Mouse (Mus musculus) neural tube, embryonic 11.5 days (tissue): ENCODE data around the gene Ifnar2. TPM values are rescaled to one million over a fixed set of nuclear protein-coding genes. Genes with fewer than 3 reads are reported as not detected.

Experiments used
- ATAC-seq: fragments of 200-750 bp; cut with Nextera tagmentation; 2 replicates; pipeline ENCODE4 v1.8.0; 2017; ENCODE audit warnings: moderate number of reproducible peaks, mild to moderate bottlenecking, moderate TSS enrichment, moderate library complexity; ENCODE audit not compliant: insufficient read depth, low FRiP score, low TSS enrichment
- DNase-seq: peaks from one replicate; pipeline ENCODE4 v3.0.0-alpha.2; 2015; ENCODE audit warnings: low spot score
- H3K27ac ChIP-seq: fragments of 300-500 bp; sonication (generic); 2 replicates; pipeline ENCODE4 v1.5.1; 2014; ENCODE audit warnings: low read depth, mild to moderate bottlenecking, low read length
- H3K27me3 ChIP-seq: fragments of 300-500 bp; sonication (generic); 2 replicates; pipeline ENCODE4 v1.6.1; 2014; ENCODE audit warnings: mild to moderate bottlenecking, low read length, mixed read lengths; ENCODE audit not compliant: control insufficient read depth, insufficient read depth
- H3K36me3 ChIP-seq: fragments of 300-500 bp; sonication (generic); 2 replicates; pipeline ENCODE4 v1.6.1; 2014; ENCODE audit warnings: mild to moderate bottlenecking, low read length, moderate library complexity, mixed read lengths; ENCODE audit not compliant: control insufficient read depth, insufficient read depth
- H3K4me1 ChIP-seq: fragments of 300-500 bp; sonication (generic); 2 replicates; pipeline ENCODE4 v1.6.1; 2014; ENCODE audit warnings: low read length, mixed read lengths; ENCODE audit not compliant: control insufficient read depth, insufficient read depth
- H3K4me2 ChIP-seq: fragments of 300-500 bp; sonication (generic); 2 replicates; pipeline ENCODE4 v1.6.1; 2014; ENCODE audit warnings: low read depth, mild to moderate bottlenecking, moderate library complexity
- H3K4me3 ChIP-seq: fragments of 300-500 bp; sonication (generic); 2 replicates; pipeline ENCODE4 v1.5.1; 2014; ENCODE audit warnings: low read depth, low read length
- H3K9ac ChIP-seq: fragments of 300-500 bp; sonication (generic); 2 replicates; pipeline ENCODE4 v1.6.1; 2014; ENCODE audit warnings: mild to moderate bottlenecking, low read length
- H3K9me3 ChIP-seq: fragments of 300-500 bp; sonication (generic); 2 replicates; pipeline ENCODE4 v1.6.1; 2016; ENCODE audit warnings: low read length; ENCODE audit not compliant: control insufficient read depth
- WGBS: fragments of 180-500 bp; shearing (Covaris S2); extraction: QIAGEN DNeasy Blood & Tissue Kit; methylation state at CpG from one replicate; pipeline ENCODE4 v1.1.7; 2014; 5-methylcytosine and 5-hydroxymethylcytosine counted together
- polyA plus RNA-seq: library from polyadenylated mRNA; unstranded; fragments of >200 nt; fragmentation: Nextera tagmentation; extraction: Ambion mirVana; gene quantifications from 2 replicates; pipeline ENCODE4 v1.2.1, GENCODE M21; 2014

Gene Ifnar2
- polyA plus RNA-seq, 1 experiment from 2014 or later, result 30.0 TPM

DNA sequence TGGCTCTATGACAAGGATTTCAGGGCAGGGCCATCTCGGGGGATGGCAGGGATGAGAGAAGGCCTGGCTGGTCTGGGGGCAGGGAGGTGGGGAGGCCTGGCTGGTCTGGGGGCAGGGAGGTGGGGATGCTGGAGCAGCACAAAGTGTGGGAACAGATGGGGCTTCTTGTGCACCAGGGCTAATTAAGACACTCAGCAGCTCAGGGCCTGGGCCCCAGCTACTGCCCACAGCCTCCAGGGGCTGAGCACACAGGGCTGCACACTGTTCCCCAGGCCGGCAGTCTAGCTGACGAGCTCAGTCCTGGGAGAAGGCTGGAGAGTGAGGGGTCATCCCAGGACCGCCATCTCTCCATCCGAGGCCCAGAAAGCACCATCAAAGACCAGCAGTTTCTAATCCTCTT, 35.1 kb upstream of the Ifnar2 start:
- ATAC-seq (no peak), DNase-seq (no peak)
- H3K27ac ChIP-seq, result no peak overlapping the region
- WGBS, result 58% methylated on average over 5 of the region's 5 CpGs
- no peak overlapping the region for H3K9ac ChIP-seq
- H3K4me2 ChIP-seq, result no peak overlapping the region
- peaks cover 2% of the 10 kb centered on the region; the same call in 1 of the 2 replicates for H3K27me3 ChIP-seq
- H3K9me3 ChIP-seq, result no peaks in the 10 kb centered on the region
- peaks cover 9% of the 10 kb centered on the region; the same call in 1 of the 2 replicates for H3K4me1 ChIP-seq
- H3K36me3 ChIP-seq, result no peaks in the 10 kb centered on the region
- no peak overlapping the region for H3K4me3 ChIP-seq

DNA sequence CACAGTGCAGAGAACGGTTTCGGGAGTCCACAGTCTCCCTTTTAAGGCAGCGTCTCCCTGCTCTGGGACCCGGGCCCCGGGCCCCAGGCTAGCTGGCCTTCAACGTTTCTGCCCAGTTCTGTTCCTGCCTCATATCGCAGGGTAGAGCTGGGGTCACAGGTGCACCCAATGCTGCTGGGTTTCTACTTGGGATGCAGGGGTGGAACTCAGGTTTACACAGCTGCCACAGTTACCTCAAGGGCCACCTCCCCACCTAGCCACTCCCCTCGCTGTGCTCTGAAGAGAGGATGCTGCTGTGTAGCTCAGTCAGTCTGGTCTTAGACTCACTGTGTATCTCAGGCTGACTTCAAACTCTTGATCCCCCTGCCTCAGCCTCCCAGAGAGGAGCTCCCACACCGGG, 26.1 kb upstream of the Ifnar2 start:
- Histone ChIP-seq H3K36me3 (no peaks in the 10 kb centered on the region), H3K9ac (no peak overlapping the region), H3K9me3 (no peaks in the 10 kb centered on the region), H3K4me2 (no peak overlapping the region), H3K4me3 (no peak overlapping the region), H3K4me1 (no peaks in the 10 kb centered on the region), H3K27ac (no peak overlapping the region), H3K27me3 (peaks cover 18% of the 10 kb centered on the region)
- WGBS, result 78% methylated on average over 9 of the region's 9 CpGs
- DNase-seq (no peak), ATAC-seq (no peak)

DNA sequence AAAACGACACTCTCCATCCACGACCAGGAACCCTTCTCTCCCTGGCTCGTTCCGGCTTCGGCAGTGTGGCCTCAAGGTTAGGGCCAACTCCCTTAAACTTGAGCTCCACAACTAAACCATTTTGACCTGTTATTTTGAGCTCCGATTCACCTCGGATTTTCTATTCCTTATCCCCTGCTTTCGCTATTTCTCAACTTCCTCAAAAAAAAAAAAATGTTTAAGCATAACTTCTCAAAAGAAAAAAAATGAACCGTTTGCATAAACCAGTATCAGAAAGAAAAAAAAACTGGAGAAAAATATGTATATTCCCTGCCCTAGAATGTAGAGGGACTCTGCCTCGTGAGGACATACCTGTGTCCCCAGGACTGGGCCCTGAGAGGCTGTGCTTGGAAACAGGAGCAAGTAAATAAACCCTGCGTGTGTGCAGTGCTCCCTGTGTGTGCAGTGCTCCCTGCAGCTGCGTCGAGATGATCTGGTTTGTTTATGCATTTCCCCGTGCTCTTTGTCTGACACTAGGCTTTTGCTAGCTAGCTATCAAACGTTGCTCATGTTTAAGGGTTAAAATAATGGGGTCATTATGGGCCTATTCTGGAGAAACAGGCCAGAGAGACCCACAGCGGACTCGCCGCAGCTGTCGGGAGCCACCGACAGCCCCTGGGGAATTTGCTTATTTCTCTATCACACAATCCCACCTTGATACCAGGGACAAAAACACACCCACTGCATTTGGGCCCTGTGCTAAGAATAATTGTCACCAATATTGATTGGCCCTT, 24.9 kb upstream of the Ifnar2 start:
- Histone ChIP-seq H3K4me2 (no peak overlapping the region), H3K27me3 (peaks cover 21% of the 10 kb centered on the region), H3K4me1 (no peaks in the 10 kb centered on the region), H3K36me3 (no peaks in the 10 kb centered on the region), H3K9me3 (no peaks in the 10 kb centered on the region), H3K9ac (no peak overlapping the region), H3K4me3 (no peak overlapping the region), H3K27ac (no peak overlapping the region)
- WGBS, result 70% methylated on average over 20 of the region's 20 CpGs
- ATAC-seq, result no peak
- DNase-seq, result peak; percentile 41

DNA sequence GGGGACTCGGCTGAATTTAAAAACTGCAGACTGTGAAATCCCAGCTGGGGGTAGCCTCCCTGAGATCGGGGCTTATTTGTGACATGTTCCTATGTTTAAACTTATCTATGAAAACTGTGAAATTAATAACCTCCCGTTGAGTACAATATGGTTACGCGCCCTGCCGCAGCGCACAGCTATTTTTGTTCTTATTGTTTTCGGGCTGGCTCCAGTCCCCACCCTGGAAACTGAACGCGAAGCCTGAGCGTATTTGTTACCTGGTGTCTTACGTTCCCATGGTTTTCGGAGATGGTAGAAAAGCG, 24.4 kb upstream of the Ifnar2 start:
- DNase-seq (no peak), ATAC-seq (no peak)
- WGBS, result 76% methylated on average over 14 of the region's 14 CpGs
- Histone ChIP-seq H3K4me3 (no peak overlapping the region), H3K36me3 (no peaks in the 10 kb centered on the region), H3K9me3 (no peaks in the 10 kb centered on the region), H3K27ac (no peak overlapping the region), H3K27me3 (peaks cover 21% of the 10 kb centered on the region), H3K4me2 (no peak overlapping the region), H3K9ac (no peak overlapping the region), H3K4me1 (no peaks in the 10 kb centered on the region)

DNA sequence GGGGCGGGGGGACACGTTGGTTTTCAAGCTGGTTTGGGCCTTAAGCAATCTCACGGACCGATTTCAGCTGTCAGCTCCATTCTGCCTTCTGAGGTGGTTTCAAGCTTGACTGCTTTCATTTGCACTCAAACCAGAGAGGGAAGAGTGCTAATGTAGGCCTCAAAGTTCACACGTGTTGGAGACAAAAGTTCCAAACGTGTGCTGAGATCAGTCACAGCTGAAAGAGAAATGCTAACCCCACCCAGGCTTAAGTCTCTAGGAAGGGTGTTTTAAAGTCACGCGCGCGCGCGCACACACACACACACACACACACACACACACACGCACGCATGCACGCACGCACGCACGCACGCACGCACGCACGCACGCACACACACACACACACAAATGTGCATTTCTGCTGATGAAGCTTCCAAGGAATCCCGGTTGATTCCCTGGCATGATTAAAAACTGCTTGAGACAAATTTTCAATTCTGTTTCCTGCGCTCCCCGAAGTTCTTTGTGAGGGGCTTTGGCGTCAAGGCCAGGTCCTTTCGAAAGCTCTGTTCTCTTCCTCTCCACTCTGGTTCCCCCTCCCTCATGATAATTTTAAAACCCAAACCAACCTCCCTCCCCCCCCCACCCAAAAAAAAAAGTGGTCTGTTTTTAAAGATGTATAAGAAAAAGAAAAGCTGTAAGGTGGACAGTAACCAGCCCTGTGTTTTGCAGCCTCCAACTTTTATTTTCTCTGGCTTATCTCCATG, 23.8 kb upstream of the Ifnar2 start:
- no peak for DNase-seq
- no peak overlapping the region for H3K27ac ChIP-seq
- H3K4me1 ChIP-seq, result no peaks in the 10 kb centered on the region
- 76% methylated on average over 28 of the region's 28 CpGs for WGBS
- no peaks in the 10 kb centered on the region for H3K9me3 ChIP-seq
- no peak overlapping the region for H3K4me3 ChIP-seq
- no peak for ATAC-seq
- no peaks in the 10 kb centered on the region for H3K36me3 ChIP-seq
- peaks cover 23% of the 10 kb centered on the region for H3K27me3 ChIP-seq
- no peak overlapping the region for H3K4me2 ChIP-seq
- no peak overlapping the region for H3K9ac ChIP-seq

DNA sequence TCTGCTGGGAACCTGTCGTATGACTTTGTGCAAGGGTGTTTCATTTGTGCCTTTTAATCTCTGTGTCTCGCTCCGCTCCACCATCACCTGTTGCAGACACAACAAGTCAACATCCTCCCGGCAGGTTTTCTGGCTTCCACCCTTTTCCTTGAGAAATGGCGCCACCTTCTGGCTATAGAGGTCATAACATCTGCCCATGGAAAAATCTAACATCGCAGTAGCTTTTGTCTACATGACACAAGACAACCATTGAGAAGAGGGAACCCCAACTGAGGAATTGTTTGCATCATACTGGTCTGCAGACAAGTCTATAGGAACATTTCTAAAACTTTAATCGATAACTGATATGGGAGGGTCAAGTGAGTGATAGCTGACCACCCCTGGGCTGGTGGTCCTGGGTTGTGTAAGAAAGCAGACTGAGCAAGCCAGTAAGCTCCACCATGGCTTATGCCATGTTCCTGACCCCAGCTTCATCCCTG, 20.5 kb upstream of the Ifnar2 start:
- no peaks in the 10 kb centered on the region for H3K9me3 ChIP-seq
- H3K9ac ChIP-seq, result no peak overlapping the region
- H3K4me3 ChIP-seq, result no peak overlapping the region
- no peak overlapping the region for H3K27ac ChIP-seq
- no peak overlapping the region for H3K4me2 ChIP-seq
- no peaks in the 10 kb centered on the region for H3K36me3 ChIP-seq
- peak; percentile 23; the same call in 1 of the 2 replicates for ATAC-seq
- DNase-seq, result peak; percentile 75
- peaks cover 21% of the 10 kb centered on the region for H3K27me3 ChIP-seq
- H3K4me1 ChIP-seq, result no peaks in the 10 kb centered on the region
- 4% methylated on average over 7 of the region's 7 CpGs for WGBS

DNA sequence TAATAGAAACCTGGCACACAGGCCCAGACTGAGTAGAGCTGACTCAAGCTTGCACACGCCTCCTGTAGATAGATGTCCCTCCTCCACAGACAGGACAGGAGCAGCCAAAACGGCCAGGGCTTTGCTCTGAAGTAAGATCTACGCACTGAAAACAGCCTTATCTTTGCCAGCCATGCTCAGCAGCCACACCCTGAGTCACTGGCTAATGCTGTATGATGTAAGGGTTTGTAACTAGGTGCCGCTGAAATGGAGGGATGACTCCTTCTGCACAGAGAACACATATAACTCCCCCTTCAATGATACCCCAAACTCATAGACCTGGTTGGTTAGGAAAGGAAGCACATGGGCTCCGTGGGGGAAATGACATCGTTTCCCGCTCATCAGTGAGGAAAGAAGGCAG, 19.8 kb upstream of the Ifnar2 start:
- Histone ChIP-seq H3K9ac (no peak overlapping the region), H3K27ac (no peak overlapping the region), H3K9me3 (no peaks in the 10 kb centered on the region), H3K36me3 (no peaks in the 10 kb centered on the region), H3K4me1 (no peaks in the 10 kb centered on the region), H3K4me3 (no peak overlapping the region), H3K4me2 (no peak overlapping the region), H3K27me3 (peaks cover 21% of the 10 kb centered on the region)
- ATAC-seq (no peak), DNase-seq (no peak)
- WGBS, result 77% methylated on average over 7 of the region's 7 CpGs

DNA sequence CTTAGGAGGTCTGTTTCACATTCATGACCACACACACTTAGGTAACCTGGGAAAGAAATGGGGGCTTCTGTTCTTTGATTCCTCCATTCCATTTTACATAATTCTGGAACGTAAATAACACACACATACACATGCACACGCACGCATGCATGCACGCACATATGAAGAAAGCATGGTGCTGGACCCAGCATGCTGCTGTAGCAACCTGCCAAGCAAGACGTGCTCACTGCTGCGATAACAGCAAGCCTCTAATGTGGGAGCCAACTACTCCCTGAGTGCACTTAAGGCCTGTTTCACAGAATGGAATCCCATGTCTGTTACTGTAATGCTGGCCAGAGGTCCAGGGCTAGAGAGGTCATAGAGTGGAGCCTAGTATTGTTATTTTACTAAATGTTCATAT, 19.4 kb upstream of the Ifnar2 start:
- no peaks in the 10 kb centered on the region for H3K4me1 ChIP-seq
- ATAC-seq, result no peak
- H3K9me3 ChIP-seq, result no peaks in the 10 kb centered on the region
- H3K27me3 ChIP-seq, result peaks cover 23% of the 10 kb centered on the region
- no peak overlapping the region for H3K4me2 ChIP-seq
- no peak overlapping the region for H3K27ac ChIP-seq
- no peak overlapping the region for H3K9ac ChIP-seq
- DNase-seq, result no peak
- 87% methylated on average over 6 of the region's 6 CpGs for WGBS
- no peaks in the 10 kb centered on the region for H3K36me3 ChIP-seq
- H3K4me3 ChIP-seq, result no peak overlapping the region

DNA sequence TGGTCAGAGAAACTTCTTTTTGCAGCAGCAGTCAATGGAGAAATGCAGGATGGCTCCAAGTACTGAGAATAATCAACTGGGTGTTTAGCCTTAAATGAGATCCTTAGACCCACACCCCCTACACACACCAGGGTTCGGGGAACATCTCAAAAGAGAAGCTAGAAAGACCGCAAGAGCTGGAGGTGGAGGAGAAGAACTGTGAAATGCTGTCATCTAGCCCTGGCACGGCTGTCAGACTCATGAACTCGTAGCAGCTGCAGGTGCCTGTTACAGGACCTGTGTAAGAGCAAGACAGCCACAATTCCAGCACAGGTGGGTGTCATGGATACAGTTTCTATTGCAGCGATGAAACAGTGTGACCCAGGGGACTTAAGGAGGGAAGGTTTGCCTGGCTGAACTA, 18.9 kb upstream of the Ifnar2 start:
- no peaks in the 10 kb centered on the region for H3K36me3 ChIP-seq
- no peak overlapping the region for H3K27ac ChIP-seq
- ATAC-seq (no peak), DNase-seq (no peak)
- H3K9me3 ChIP-seq, result no peaks in the 10 kb centered on the region
- WGBS, result 87% methylated on average over 5 of the region's 5 CpGs
- no peak overlapping the region for H3K4me3 ChIP-seq
- no peaks in the 10 kb centered on the region for H3K4me1 ChIP-seq
- peaks cover 23% of the 10 kb centered on the region for H3K27me3 ChIP-seq
- H3K9ac ChIP-seq, result no peak overlapping the region
- no peak overlapping the region for H3K4me2 ChIP-seq
